Mouse (Mus musculus): ENCODE data around the gene Trcg1. TPM values are rescaled to one million over a fixed set of nuclear protein-coding genes. Genes with fewer than 3 reads are reported as not detected.

Trcg1 gene
- total and polyA plus RNA-seq, 3 experiments = not detected

DNA sequence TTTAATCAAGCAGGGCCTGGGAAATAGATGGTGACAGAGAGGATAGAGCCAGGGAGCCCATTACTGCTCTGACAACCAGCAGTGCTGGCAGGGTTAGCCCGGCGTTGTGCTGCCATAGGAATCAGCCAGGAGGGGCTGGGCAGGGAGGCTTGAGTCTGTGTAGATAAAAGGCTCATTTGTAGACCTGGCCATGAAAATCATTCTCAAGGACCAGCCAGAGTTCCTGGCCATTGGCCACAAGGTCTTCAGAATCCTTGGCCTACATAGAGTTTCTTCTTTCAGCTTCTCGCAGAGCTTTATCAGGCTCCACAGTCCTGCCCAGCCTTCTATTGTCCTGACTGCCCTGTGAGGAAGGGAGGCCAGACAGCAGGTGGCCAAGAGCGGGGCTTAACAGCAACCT lies 43.1 kb downstream of the Trcg1 start:
- no peaks in the 10 kb centered on the region; a peak in 1 of 4 replicates for H3K36me3 ChIP-seq (ENCODE audit: control insufficient read depth in 1 of 2, insufficient read depth in 2 of 2, low read length in 2 of 2)
- peaks cover 0 to 11% of the 10 kb centered on the region in 2 experiments; a peak in 2 of 4 replicates for H3K4me1 ChIP-seq (ENCODE audit: control insufficient read depth in 1 of 2, insufficient read depth in 2 of 2, low read length in 2 of 2)
- H3K9me3 ChIP-seq (replicated peaks; ENCODE audit: insufficient read depth, low read length) = no peaks in the 10 kb centered on the region
- no peak overlapping the region for H3K4me3 ChIP-seq (ENCODE audit: control insufficient read depth in 1 of 2, insufficient read depth in 1 of 2, low read depth in 2 of 2, low read length in 2 of 2)
- no peak overlapping the region for H3K27ac ChIP-seq (ENCODE audit: control insufficient read depth, low read depth, low read length)
- TF ChIP-seq SMC3 (IDR thresholded peaks at IDR 0.05; ENCODE audit: low read depth, low read length) = no peak
- no peak for TF ChIP-seq MXI1 (IDR thresholded peaks at IDR 0.05; ENCODE audit: low read depth, low read length)
- no peak for TF ChIP-seq CTCF (IDR thresholded peaks at IDR 0.05 in 2 of 3, conservative IDR thresholded peaks at IDR 0.05 in 1 of 3; ENCODE audit: control insufficient read depth in 1 of 3, insufficient read depth in 1 of 3, low read depth in 2 of 3, low read length in 3 of 3, poor library complexity in 1 of 3, severe bottlenecking in 1 of 3)
- H3K27me3 ChIP-seq (ENCODE audit: control insufficient read depth in 1 of 2, insufficient read depth in 2 of 2, low read length in 2 of 2) = no peaks in the 10 kb centered on the region
- H3K9ac ChIP-seq (ENCODE audit: control insufficient read depth, low read depth, low read length, poor library complexity, severe bottlenecking) = no peak overlapping the region
- H3K79me2 ChIP-seq (ENCODE audit: control insufficient read depth, insufficient read depth, low read length, poor library complexity) = no peaks in the 10 kb centered on the region
- no peak for DNase-seq (ENCODE audit: low read depth, low spot score)

DNA sequence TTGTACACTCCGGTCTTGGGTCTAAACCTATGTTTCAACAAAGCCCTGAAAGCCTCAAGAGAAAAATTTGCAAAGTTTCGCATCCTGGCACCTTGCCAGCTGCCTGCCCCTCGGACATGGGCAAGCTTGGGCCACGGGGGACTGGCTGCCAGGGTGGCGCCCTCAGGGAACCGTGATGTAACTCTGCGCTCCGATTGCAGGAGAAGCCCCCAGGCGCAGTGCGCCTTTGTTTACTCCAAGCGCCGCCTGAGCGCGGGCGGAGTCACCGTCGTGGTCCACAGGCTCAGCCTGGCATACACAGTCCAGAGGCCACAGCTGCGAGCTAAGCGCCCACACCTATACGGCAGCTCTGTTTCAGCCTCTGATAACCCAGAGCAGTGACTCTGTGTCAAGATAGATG lies 45.2 kb downstream of the Trcg1 start:
- H3K27ac ChIP-seq (ENCODE audit: control insufficient read depth, low read depth, low read length) = no peak overlapping the region
- H3K4me1 ChIP-seq (ENCODE audit: control insufficient read depth in 1 of 2, insufficient read depth in 2 of 2, low read length in 2 of 2) = peaks cover 0 to 11% of the 10 kb centered on the region in 2 experiments; a peak in 2 of 4 replicates
- no peaks in the 10 kb centered on the region for H3K9me3 ChIP-seq (replicated peaks; ENCODE audit: insufficient read depth, low read length)
- H3K27me3 ChIP-seq (ENCODE audit: control insufficient read depth in 1 of 2, insufficient read depth in 2 of 2, low read length in 2 of 2) = no peaks in the 10 kb centered on the region
- no peak overlapping the region for H3K4me3 ChIP-seq (ENCODE audit: control insufficient read depth in 1 of 2, insufficient read depth in 1 of 2, low read depth in 2 of 2, low read length in 2 of 2)
- TF ChIP-seq RCOR1 (IDR thresholded peaks at IDR 0.05; ENCODE audit: low read depth, low read length) (no peak), HCFC1 (IDR thresholded peaks at IDR 0.05; ENCODE audit: low read depth, low read length) (no peak), E2F4 (IDR thresholded peaks at IDR 0.05; ENCODE audit: borderline replicate concordance, low read depth, low read length) (no peak), ZMIZ1 (IDR thresholded peaks at IDR 0.05; ENCODE audit: low read depth, low read length) (no peak), KAT2A (conservative IDR thresholded peaks at IDR 0.05; ENCODE audit: low read depth, low read length) (no peak), USF2 (IDR thresholded peaks at IDR 0.05; ENCODE audit: borderline replicate concordance in 1 of 2, insufficient read depth in 1 of 2, low read depth in 1 of 2, low read length in 2 of 2) (no peak), USF1 (IDR thresholded peaks at IDR 0.05; ENCODE audit: low read depth, low read length) (no peak), ETS1 (IDR thresholded peaks at IDR 0.05; ENCODE audit: low read depth, low read length) (no peak)
- no peaks in the 10 kb centered on the region for H3K79me2 ChIP-seq (ENCODE audit: control insufficient read depth, insufficient read depth, low read length, poor library complexity)
- H3K36me3 ChIP-seq (ENCODE audit: control insufficient read depth in 1 of 2, insufficient read depth in 2 of 2, low read length in 2 of 2) = no peaks in the 10 kb centered on the region; a peak in 1 of 4 replicates
- no peak for DNase-seq (ENCODE audit: low read depth, low spot score)
- H3K9ac ChIP-seq (ENCODE audit: control insufficient read depth, low read depth, low read length, poor library complexity, severe bottlenecking) = no peak overlapping the region

DNA sequence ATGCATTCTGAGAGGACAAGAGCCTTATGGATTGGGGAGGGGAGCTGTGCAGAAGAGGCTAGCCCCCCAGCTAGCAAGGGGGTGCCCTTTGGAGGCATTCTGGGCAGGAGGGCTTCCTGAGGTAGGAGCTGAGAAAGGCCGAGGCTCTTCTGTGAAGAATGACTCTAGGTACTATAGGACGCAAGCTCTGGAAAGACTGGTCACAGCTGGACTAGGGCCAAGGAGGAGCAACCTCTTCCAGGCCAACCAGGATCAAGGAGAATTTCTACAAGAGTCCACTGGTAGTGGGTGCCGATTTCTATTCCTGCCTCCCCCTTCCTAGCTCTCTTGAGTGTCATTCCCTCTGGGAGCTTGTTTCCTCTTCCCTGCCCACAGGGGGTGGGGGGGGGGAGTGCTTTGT lies 46.3 kb downstream of the Trcg1 start:
- no peak overlapping the region for H3K9ac ChIP-seq (ENCODE audit: control insufficient read depth, low read depth, low read length, poor library complexity, severe bottlenecking)
- no peak for TF ChIP-seq CHD2 (IDR thresholded peaks at IDR 0.05; ENCODE audit: low read length)
- no peak for TF ChIP-seq TAL1 (IDR thresholded peaks at IDR 0.05; ENCODE audit: low read length)
- no peak for TF ChIP-seq RAD21 (IDR thresholded peaks at IDR 0.05; ENCODE audit: low read depth, low read length)
- TF ChIP-seq GABPA (IDR thresholded peaks at IDR 0.05; ENCODE audit: low read depth, low read length) = no peak
- DNase-seq (ENCODE audit: low read depth, low spot score) = no peak
- no peaks in the 10 kb centered on the region for H3K27me3 ChIP-seq (ENCODE audit: control insufficient read depth in 1 of 2, insufficient read depth in 2 of 2, low read length in 2 of 2)
- H3K79me2 ChIP-seq (ENCODE audit: control insufficient read depth, insufficient read depth, low read length, poor library complexity) = no peaks in the 10 kb centered on the region
- no peaks in the 10 kb centered on the region for H3K9me3 ChIP-seq (replicated peaks; ENCODE audit: insufficient read depth, low read length)
- peaks cover 0 to 10% of the 10 kb centered on the region in 2 experiments; a peak in 2 of 4 replicates for H3K4me1 ChIP-seq (ENCODE audit: control insufficient read depth in 1 of 2, insufficient read depth in 2 of 2, low read length in 2 of 2)
- H3K4me3 ChIP-seq (ENCODE audit: control insufficient read depth in 1 of 2, insufficient read depth in 1 of 2, low read depth in 2 of 2, low read length in 2 of 2) = no peak overlapping the region
- H3K27ac ChIP-seq (ENCODE audit: control insufficient read depth, low read depth, low read length) = no peak overlapping the region
- H3K36me3 ChIP-seq (ENCODE audit: control insufficient read depth in 1 of 2, insufficient read depth in 2 of 2, low read length in 2 of 2) = no peaks in the 10 kb centered on the region; a peak in 1 of 4 replicates

Data from MEL (cell line).